Mouse (Mus musculus) adrenal gland (tissue): ENCODE results near the gene Srarp.

Experiments
- intact Hi-C: fragments of 180-260 bp; cut with DNase I; formaldehyde crosslinking; loops from one replicate; pipeline ENCODE4 v1.15.1; 2025
- long read RNA-seq, 2 experiments: library from polyadenylated mRNA; unstranded; transcript quantifications; one replicate each; pipeline ENCODE4 v2.0.0; 2020; ENCODE audit warnings: borderline replicate concordance in 1 of 2; ENCODE audit not compliant: insufficient replicate concordance in 1 of 2

The Srarp gene
- long read RNA-seq, experiment 1: 0 reads
- long read RNA-seq, experiment 2: 0 reads

GRCm38 (mm10) chr4:141435974-141436373 is at the start of gene Srarp:
Gene Srarp (minus strand): TSS chr4:141436105.
- intact Hi-C loops: no loop called here

- intact Hi-C loops: no loop called here
These were observed 48.2 kb upstream of the Srarp start for GRCm38 (mm10) chr4:141484071-141484470.

GRCm38 (mm10) chr4:141479411-141479810 is 43.5 kb upstream of the Srarp start:
- intact Hi-C loops: no loop called here

GRCm38 (mm10) chr4:141478794-141479193 is 42.9 kb upstream of the Srarp start:
- intact Hi-C loops: no loop called here

- intact Hi-C loops: no loop called here
These were observed 42.3 kb upstream of the Srarp start for GRCm38 (mm10) chr4:141478225-141478624.

- intact Hi-C loops: no loop called here
These were observed 41.8 kb upstream of the Srarp start for GRCm38 (mm10) chr4:141477681-141478102.

GRCm38 (mm10) chr4:141474431-141474830 is 38.5 kb upstream of the Srarp start:
- intact Hi-C loops: no loop called here

- intact Hi-C loops: no loop called here
These were observed 36.9 kb upstream of the Srarp start for GRCm38 (mm10) chr4:141472641-141473321.

- intact Hi-C loops: no loop called here
These were observed 35.6 kb upstream of the Srarp start for GRCm38 (mm10) chr4:141471491-141471890.

- intact Hi-C loops: no loop called here
These were observed 33.4 kb upstream of the Srarp start for GRCm38 (mm10) chr4:141469343-141469742.

GRCm38 (mm10) chr4:141468576-141468975 is 32.7 kb upstream of the Srarp start:
- intact Hi-C loops: no loop called here

GRCm38 (mm10) chr4:141467581-141467927 is 31.6 kb upstream of the Srarp start:
- intact Hi-C loops: no loop called here

GRCm38 (mm10) chr4:141466844-141467580 is 31.1 kb upstream of the Srarp start:
- intact Hi-C loops: no loop called here

GRCm38 (mm10) chr4:141466289-141466795 is 30.4 kb upstream of the Srarp start:
- intact Hi-C loops: no loop called here

- intact Hi-C loops: no loop called here
These were observed 29.8 kb upstream of the Srarp start for GRCm38 (mm10) chr4:141465512-141466288.

GRCm38 (mm10) chr4:141464722-141465121 is 28.8 kb upstream of the Srarp start:
- intact Hi-C loops: no loop called here

GRCm38 (mm10) chr4:141463472-141463871 is 27.6 kb upstream of the Srarp start:
- intact Hi-C loops: no loop called here

- intact Hi-C loops: no loop called here
These were observed 25.7 kb upstream of the Srarp start for GRCm38 (mm10) chr4:141461576-141461975.

GRCm38 (mm10) chr4:141461088-141461487 is 25.2 kb upstream of the Srarp start:
- intact Hi-C loops: no loop called here

GRCm38 (mm10) chr4:141460481-141460880 is 24.6 kb upstream of the Srarp start:
- intact Hi-C loops: no loop called here

GRCm38 (mm10) chr4:141459766-141460165 is 23.9 kb upstream of the Srarp start:
- intact Hi-C loops: no loop called here

- intact Hi-C loops: no loop called here
These were observed 23.0 kb upstream of the Srarp start for GRCm38 (mm10) chr4:141458888-141459287.
